Mouse (Mus musculus): Measurements from ENCODE around the gene Rexo5.

DNA sequence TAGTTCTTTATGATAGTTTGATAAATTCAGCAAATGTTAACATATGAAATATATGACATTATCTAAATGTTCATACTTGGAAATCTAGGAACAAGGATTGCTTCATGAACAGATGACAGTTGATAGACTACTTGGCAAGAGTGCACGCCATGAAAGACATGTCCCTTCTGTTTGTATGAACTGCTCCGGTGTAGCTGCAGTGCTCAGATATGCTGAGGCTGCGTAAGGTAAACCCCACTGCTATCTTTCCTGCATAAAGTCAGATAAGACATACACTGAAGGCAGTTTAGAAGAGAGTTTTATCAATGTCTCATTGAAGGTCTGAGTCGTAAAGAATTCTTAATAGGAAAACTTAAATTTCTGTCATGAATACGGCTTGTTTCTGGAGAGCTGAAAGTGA is 8.9 kb upstream of the Rexo5 start:
- TF ChIP-seq CTCF (IDR thresholded peaks at IDR 0.05; ENCODE audit: low read depth, low read length) = no peak
- no peak for TF ChIP-seq POLR2A (IDR thresholded peaks at IDR 0.05; ENCODE audit: insufficient read depth, low read length)

Measured in ES-Bruce4 (cell line).